Mouse (Mus musculus): ENCODE results near the gene Fam208b.

- TF ChIP-seq CTCF (IDR thresholded peaks at IDR 0.05; ENCODE audit: low read depth), result no peak
- TF ChIP-seq EP300 (optimal IDR thresholded peaks at IDR 0.05), result no peak
Observed at GRCm38 (mm10) chr13:3541159-3541782, 69.6 kb downstream of the Fam208b start.

Measured in stomach, postnatal 0 days (tissue).